In the genomic region with DNA sequence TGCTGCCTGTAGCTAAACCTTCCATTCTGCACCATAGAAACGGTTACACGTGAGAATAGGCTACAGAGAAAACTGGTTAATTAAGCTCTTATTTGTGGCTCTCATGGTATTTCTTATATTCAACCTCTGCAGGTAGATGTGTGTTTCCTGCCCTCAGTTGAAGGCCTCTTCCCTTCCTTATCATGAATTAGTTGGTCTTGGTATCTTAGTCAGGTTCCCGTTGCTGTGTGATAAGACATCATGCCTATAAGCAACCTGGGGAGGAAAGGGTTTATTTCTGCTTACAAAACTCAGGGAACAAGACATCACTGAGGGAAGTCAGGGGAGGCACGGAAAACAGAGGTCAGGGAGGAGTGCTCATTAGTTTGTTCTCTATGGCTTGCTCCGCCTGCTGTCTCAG, we compare ENCODE assay signal across 15 mouse cellular contexts. TPM values are rescaled to one million over a fixed set of nuclear protein-coding genes. Genes with fewer than 3 reads are reported as not detected.
"Had no signal": no experiment of that assay in that cellular context is flagged by ENCODE, and none has a peak within 500 bp of the region (broad histone marks: within the 10 kb centered on the region; RNA-seq: fewer than 3 reads in every experiment).

No protein-coding gene starts in this region.

- H3K4me3 ChIP-seq: liver, embryonic 15.5 days; midbrain, embryonic 13.5 days had no signal

- ATAC-seq: inflammation-experienced regulatory T-cells, adult 6 months; intestine, embryonic 16.5 days; lung, postnatal 0 days; midbrain, embryonic 13.5 days; midbrain, embryonic 16.5 days had no signal

- H3K27me3 ChIP-seq: liver, embryonic 15.5 days; midbrain, embryonic 13.5 days had no signal

- DNase-seq: kidney, adult 18-20 months; kidney, postnatal 25 days; lung, embryonic 14.5 days; thymus, adult 18-20 months; thymus, postnatal 4 days had no signal

- H3K36me3 ChIP-seq: liver, embryonic 15.5 days; midbrain, embryonic 13.5 days had no signal

- H3K4me2 ChIP-seq: liver, embryonic 15.5 days; lung, embryonic 14.5 days; midbrain, embryonic 13.5 days had no signal

- H3K9me3 ChIP-seq: liver, embryonic 15.5 days; midbrain, embryonic 13.5 days had no signal

- H3K9ac ChIP-seq: liver, embryonic 15.5 days; lung, embryonic 14.5 days; midbrain, embryonic 13.5 days had no signal

- H3K27ac ChIP-seq: kidney, postnatal 0 days; liver, embryonic 15.5 days; macrophage; midbrain, embryonic 13.5 days had no signal

RNA-seq across cellular contexts. Expression of gene Csrnp3, which starts 48.7 kb away (rescaled TPM):
- total RNA-seq: megakaryocyte, adult 5-6 weeks had no signal
- polyA plus RNA-seq: inflammation-experienced regulatory T-cells, adult 6 months; macrophage; spleen, adult 2 months had no signal
